Mouse (Mus musculus): ENCODE data around the gene Parm1. TPM values are rescaled to one million over a fixed set of nuclear protein-coding genes. Genes with fewer than 3 reads are reported as not detected.

Gene Parm1
- polyA plus RNA-seq, 1 experiment from 2014 or later = 24.4 TPM

DNA sequence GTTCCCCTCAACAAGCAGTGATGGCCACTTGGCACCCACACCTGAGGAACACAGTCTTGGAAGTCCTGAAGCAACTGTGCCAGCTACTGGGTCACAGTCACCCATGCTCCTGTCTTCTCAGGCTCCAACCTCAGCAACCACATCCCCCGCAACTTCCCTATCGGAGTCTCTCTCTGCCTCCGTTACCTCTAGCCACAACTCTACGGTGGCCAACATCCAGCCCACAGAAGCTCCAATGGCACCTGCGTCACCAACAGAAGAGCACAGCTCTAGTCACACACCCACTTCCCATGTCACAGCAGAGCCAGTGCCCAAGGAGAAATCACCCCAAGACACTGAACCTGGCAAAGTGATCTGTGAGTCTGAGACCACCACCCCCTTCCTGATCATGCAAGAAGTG lies 76.7 kb downstream of the Parm1 start:
- Histone ChIP-seq H3K9me3 (ENCODE audit: control insufficient read depth, low read length) (no peaks in the 10 kb centered on the region), H3K4me3 (ENCODE audit: low read depth, low read length) (no peak overlapping the region), H3K27ac (ENCODE audit: low read depth) (no peak overlapping the region), H3K4me1 (replicated peaks; ENCODE audit: control insufficient read depth, insufficient read depth, low read length) (peaks cover 3% of the 10 kb centered on the region), H3K36me3 (ENCODE audit: control insufficient read depth, insufficient read depth, low read length) (no peaks in the 10 kb centered on the region; the same call in 1 of the 2 replicates), H3K9ac (ENCODE audit: low read length) (no peak overlapping the region), H3K27me3 (replicated peaks; ENCODE audit: control insufficient read depth, insufficient read depth, low read length) (no peaks in the 10 kb centered on the region), H3K4me2 (ENCODE audit: low read length) (no peak overlapping the region)
- WGBS = 93% methylated on average over 5 of the region's 5 CpGs
- DNase-seq (ENCODE audit: low spot score) (no peak), ATAC-seq (replicated peaks; ENCODE audit: low FRiP score, low TSS enrichment, low read depth) (no peak)

DNA sequence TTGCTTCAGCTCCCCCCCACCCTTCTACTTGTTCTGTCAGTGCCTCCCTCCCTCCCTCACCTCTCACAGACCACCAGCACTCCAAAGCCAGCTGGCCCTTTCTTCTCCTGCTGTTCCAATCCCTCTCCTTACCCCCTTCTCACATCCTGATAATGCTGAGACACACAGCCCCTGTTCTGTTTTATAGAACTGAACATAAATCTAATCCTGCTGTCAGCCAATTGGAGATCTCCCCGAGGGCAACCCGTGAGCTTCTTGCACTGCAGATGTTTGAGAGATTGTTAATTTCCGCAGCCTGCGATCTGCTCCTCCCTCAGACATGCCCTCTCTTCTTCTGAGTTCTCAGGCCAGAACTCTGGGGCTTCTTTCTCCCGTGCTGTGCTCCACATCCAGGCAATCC lies 79.8 kb downstream of the Parm1 start:
- no peak; the same call in 1 of the 2 replicates for ATAC-seq (replicated peaks; ENCODE audit: low FRiP score, low TSS enrichment, low read depth)
- 24% methylated on average over 5 of the region's 5 CpGs for WGBS
- no peak overlapping the region for H3K9ac ChIP-seq (ENCODE audit: low read length)

DNA sequence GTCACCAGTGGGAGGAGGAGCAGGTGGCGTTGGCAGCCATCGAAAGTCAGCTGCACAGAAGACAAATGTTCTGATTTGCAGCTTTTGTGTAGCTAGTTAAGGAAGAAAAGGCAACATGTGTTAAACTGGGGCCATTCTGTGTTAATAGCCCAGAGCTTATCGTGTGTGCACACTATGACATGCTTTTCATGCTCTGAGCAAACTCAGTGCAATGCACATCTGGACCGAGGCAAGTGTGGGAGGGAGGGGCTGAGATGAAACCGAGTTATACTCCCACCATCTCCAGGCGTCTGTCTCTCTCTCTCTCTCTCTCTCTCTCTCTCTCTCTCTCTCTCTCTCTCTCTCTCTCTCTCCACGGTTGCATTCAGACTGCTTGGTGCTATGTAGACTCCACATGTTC lies 82.4 kb downstream of the Parm1 start:
- ATAC-seq (replicated peaks; ENCODE audit: low FRiP score, low TSS enrichment, low read depth) = no peak
- H3K9ac ChIP-seq (ENCODE audit: low read length) = no peak overlapping the region
- H3K4me2 ChIP-seq (ENCODE audit: low read length) = no peak overlapping the region
- no peak overlapping the region for H3K27ac ChIP-seq (ENCODE audit: low read depth)
- WGBS = 66% methylated on average over 6 of the region's 7 CpGs
- no peaks in the 10 kb centered on the region; the same call in 1 of the 2 replicates for H3K36me3 ChIP-seq (ENCODE audit: control insufficient read depth, insufficient read depth, low read length)
- H3K9me3 ChIP-seq (ENCODE audit: control insufficient read depth, low read length) = no peaks in the 10 kb centered on the region
- H3K4me1 ChIP-seq (replicated peaks; ENCODE audit: control insufficient read depth, insufficient read depth, low read length) = peaks cover 9% of the 10 kb centered on the region
- no peak overlapping the region for H3K4me3 ChIP-seq (ENCODE audit: low read depth, low read length)
- H3K27me3 ChIP-seq (replicated peaks; ENCODE audit: control insufficient read depth, insufficient read depth, low read length) = no peaks in the 10 kb centered on the region
- DNase-seq (ENCODE audit: low spot score) = no peak

More for the DNA sequence above, 79.8 kb downstream of the Parm1 start:
- no peak overlapping the region for H3K27ac ChIP-seq (ENCODE audit: low read depth)
- H3K4me3 ChIP-seq (ENCODE audit: low read depth, low read length) = no peak overlapping the region
- no peak overlapping the region for H3K4me2 ChIP-seq (ENCODE audit: low read length)
- no peaks in the 10 kb centered on the region; the same call in 1 of the 2 replicates for H3K36me3 ChIP-seq (ENCODE audit: control insufficient read depth, insufficient read depth, low read length)
- no peak for DNase-seq (ENCODE audit: low spot score)
- no peaks in the 10 kb centered on the region for H3K9me3 ChIP-seq (ENCODE audit: control insufficient read depth, low read length)
- H3K4me1 ChIP-seq (replicated peaks; ENCODE audit: control insufficient read depth, insufficient read depth, low read length) = peaks cover 3% of the 10 kb centered on the region
- no peaks in the 10 kb centered on the region for H3K27me3 ChIP-seq (replicated peaks; ENCODE audit: control insufficient read depth, insufficient read depth, low read length)

DNA sequence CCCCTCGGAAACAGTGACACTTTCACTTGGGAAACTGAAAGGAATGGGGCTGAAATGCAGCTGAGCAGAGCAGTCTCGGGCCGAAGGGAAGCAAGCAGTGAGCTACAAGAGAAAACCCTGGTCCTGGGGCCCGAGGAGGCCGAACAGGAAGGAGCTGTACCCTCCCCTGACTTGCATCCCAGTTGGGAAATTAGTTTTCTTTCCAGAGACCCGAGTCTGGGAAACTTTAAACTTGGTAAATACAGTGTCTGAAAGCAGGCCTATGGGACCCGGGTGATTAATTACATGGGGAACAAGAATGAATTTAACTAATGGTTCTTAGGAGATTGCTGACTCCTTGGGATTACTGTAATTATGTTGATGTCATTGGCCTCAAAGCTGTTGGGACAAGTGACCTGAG lies 85.9 kb downstream of the Parm1 start:
- no peak for ATAC-seq (replicated peaks; ENCODE audit: low FRiP score, low TSS enrichment, low read depth)
- Histone ChIP-seq H3K27ac (ENCODE audit: low read depth) (no peak overlapping the region), H3K4me3 (ENCODE audit: low read depth, low read length) (no peak overlapping the region), H3K4me1 (replicated peaks; ENCODE audit: control insufficient read depth, insufficient read depth, low read length) (peaks cover 5% of the 10 kb centered on the region; the same call in 1 of the 2 replicates), H3K9me3 (ENCODE audit: control insufficient read depth, low read length) (no peaks in the 10 kb centered on the region), H3K4me2 (ENCODE audit: low read length) (no peak overlapping the region), H3K27me3 (replicated peaks; ENCODE audit: control insufficient read depth, insufficient read depth, low read length) (no peaks in the 10 kb centered on the region), H3K9ac (ENCODE audit: low read length) (no peak overlapping the region), H3K36me3 (ENCODE audit: control insufficient read depth, insufficient read depth, low read length) (no peaks in the 10 kb centered on the region)
- WGBS = 35% methylated on average over 7 of the region's 7 CpGs
- DNase-seq (ENCODE audit: low spot score) = no peak

DNA sequence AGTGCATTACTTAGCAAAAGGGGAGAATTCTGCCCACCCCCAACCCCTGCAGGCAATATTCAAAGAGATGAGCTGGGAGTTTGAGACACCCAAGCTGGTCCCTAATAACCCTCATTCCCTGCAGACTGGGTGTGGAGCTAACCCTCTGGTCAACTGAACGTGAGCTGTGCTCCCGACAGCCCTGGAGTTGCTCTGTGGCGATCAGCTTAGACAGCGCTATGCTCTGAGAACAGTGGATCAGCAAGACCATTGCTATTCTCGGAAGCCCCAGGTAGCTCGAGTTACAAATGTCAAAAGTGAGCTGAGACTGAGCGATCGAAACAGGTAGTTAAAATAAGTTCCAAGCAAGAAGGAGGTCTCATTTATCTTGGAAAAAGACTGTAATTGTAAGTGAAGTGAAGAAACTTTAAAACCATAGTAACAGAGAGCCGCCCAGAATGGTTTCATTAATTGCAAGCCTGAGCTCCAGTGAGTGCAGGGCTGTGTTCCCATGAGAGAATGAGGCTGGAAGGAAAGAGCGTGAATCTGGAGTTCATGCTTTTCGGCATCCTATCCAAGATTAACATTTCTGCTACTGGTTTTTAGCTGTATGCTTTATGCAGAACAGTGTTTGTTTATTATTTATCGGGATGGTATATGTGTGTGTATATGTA lies 86.5 kb downstream of the Parm1 start:
- no peak overlapping the region for H3K9ac ChIP-seq (ENCODE audit: low read length)
- no peaks in the 10 kb centered on the region for H3K9me3 ChIP-seq (ENCODE audit: control insufficient read depth, low read length)
- H3K36me3 ChIP-seq (ENCODE audit: control insufficient read depth, insufficient read depth, low read length) = no peaks in the 10 kb centered on the region
- no peaks in the 10 kb centered on the region for H3K27me3 ChIP-seq (replicated peaks; ENCODE audit: control insufficient read depth, insufficient read depth, low read length)
- DNase-seq (ENCODE audit: low spot score) (no peak), ATAC-seq (replicated peaks; ENCODE audit: low FRiP score, low TSS enrichment, low read depth) (no peak)
- no peak overlapping the region for H3K27ac ChIP-seq (ENCODE audit: low read depth)
- H3K4me3 ChIP-seq (ENCODE audit: low read depth, low read length) = no peak overlapping the region
- peaks cover 5% of the 10 kb centered on the region; the same call in 1 of the 2 replicates for H3K4me1 ChIP-seq (replicated peaks; ENCODE audit: control insufficient read depth, insufficient read depth, low read length)
- no peak overlapping the region for H3K4me2 ChIP-seq (ENCODE audit: low read length)
- 54% methylated on average over 12 of the region's 12 CpGs for WGBS

GRCm38 (mm10) chr5:91607234-91607633 lies 89.8 kb downstream of the Parm1 start:
- Histone ChIP-seq H3K4me2 (ENCODE audit: low read length) (no peak overlapping the region), H3K9me3 (ENCODE audit: control insufficient read depth, low read length) (no peaks in the 10 kb centered on the region), H3K27ac (ENCODE audit: low read depth) (no peak overlapping the region), H3K4me1 (replicated peaks; ENCODE audit: control insufficient read depth, insufficient read depth, low read length) (peaks cover 5% of the 10 kb centered on the region; the same call in 1 of the 2 replicates), H3K27me3 (replicated peaks; ENCODE audit: control insufficient read depth, insufficient read depth, low read length) (no peaks in the 10 kb centered on the region), H3K4me3 (ENCODE audit: low read depth, low read length) (no peak overlapping the region), H3K36me3 (ENCODE audit: control insufficient read depth, insufficient read depth, low read length) (no peaks in the 10 kb centered on the region), H3K9ac (ENCODE audit: low read length) (no peak overlapping the region)
- DNase-seq (ENCODE audit: low spot score) (no peak), ATAC-seq (replicated peaks; ENCODE audit: low FRiP score, low TSS enrichment, low read depth) (no peak)
- WGBS = 91% methylated on average over 2 of the region's 2 CpGs

GRCm38 (mm10) chr5:91607841-91608240 lies 90.4 kb downstream of the Parm1 start:
- Histone ChIP-seq H3K4me1 (replicated peaks; ENCODE audit: control insufficient read depth, insufficient read depth, low read length) (peaks cover 5% of the 10 kb centered on the region; the same call in 1 of the 2 replicates), H3K9me3 (ENCODE audit: control insufficient read depth, low read length) (no peaks in the 10 kb centered on the region), H3K4me2 (ENCODE audit: low read length) (no peak overlapping the region), H3K27me3 (replicated peaks; ENCODE audit: control insufficient read depth, insufficient read depth, low read length) (no peaks in the 10 kb centered on the region), H3K27ac (ENCODE audit: low read depth) (no peak overlapping the region), H3K4me3 (ENCODE audit: low read depth, low read length) (no peak overlapping the region), H3K9ac (ENCODE audit: low read length) (no peak overlapping the region), H3K36me3 (ENCODE audit: control insufficient read depth, insufficient read depth, low read length) (no peaks in the 10 kb centered on the region)
- DNase-seq (ENCODE audit: low spot score) (no peak), ATAC-seq (replicated peaks; ENCODE audit: low FRiP score, low TSS enrichment, low read depth) (no peak)
- WGBS = 46% methylated on average over 7 of the region's 7 CpGs

DNA sequence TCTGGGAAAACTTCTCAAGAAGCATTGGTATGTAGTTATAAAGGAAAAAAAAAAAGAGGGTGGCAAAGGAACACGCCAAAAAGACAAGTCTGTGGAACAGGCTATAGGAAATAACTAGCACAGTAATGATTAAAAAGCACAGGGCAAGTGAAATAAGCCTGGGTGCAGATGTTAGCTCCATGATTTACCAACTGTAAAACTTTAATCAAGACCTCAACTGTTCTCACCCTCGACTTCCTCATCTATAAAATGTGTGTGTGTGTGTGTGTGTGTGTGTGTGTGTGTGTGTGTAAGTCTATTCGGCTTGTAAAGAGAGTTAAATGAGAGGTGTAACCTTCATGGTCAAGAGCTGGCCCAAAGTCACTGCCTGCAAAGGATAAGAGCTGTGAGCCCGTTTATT lies 91.6 kb downstream of the Parm1 start:
- H3K4me3 ChIP-seq (ENCODE audit: low read depth, low read length) = no peak overlapping the region
- DNase-seq (ENCODE audit: low spot score) (no peak), ATAC-seq (replicated peaks; ENCODE audit: low FRiP score, low TSS enrichment, low read depth) (no peak)
- no peaks in the 10 kb centered on the region for H3K36me3 ChIP-seq (ENCODE audit: control insufficient read depth, insufficient read depth, low read length)
- H3K4me2 ChIP-seq (ENCODE audit: low read length) = no peak overlapping the region
- H3K27ac ChIP-seq (ENCODE audit: low read depth) = no peak overlapping the region
- 84% methylated on average over 4 of the region's 4 CpGs for WGBS
- H3K4me1 ChIP-seq (replicated peaks; ENCODE audit: control insufficient read depth, insufficient read depth, low read length) = no peaks in the 10 kb centered on the region
- H3K9me3 ChIP-seq (ENCODE audit: control insufficient read depth, low read length) = no peaks in the 10 kb centered on the region
- no peaks in the 10 kb centered on the region for H3K27me3 ChIP-seq (replicated peaks; ENCODE audit: control insufficient read depth, insufficient read depth, low read length)
- no peak overlapping the region for H3K9ac ChIP-seq (ENCODE audit: low read length)
